Mouse (Mus musculus): ENCODE results near the gene Tmod3.

DNA sequence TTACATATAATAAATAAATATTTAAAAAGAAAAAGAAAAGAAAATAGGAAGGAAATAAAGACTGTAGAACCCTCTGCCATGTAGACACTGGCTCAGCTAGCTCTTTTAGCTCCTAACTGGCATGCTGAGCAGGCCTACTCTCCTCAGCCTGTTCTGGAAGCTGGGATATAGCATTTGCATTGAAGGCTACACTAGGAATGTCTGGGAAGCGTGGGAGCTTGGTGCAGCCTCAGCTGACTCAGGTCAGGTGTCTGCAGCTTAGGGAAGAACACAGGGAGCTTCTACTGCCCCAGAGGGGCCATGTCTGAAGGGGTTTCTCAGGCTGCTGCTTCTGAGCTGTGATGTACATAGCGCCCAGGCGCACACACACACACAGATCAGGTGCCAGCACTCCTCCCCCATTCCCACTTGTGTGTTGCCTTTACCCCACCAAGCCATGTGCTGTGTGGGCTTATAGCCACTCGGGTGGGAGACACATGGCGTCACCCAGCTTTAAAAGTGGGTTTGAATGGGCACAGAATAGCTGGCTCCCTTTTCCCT, 78.9 kb downstream of the Tmod3 start:
- no peak for TF ChIP-seq CTCF (IDR thresholded peaks at IDR 0.05; ENCODE audit: insufficient read depth, low read depth, low read length)
- TF ChIP-seq POLR2A (IDR thresholded peaks at IDR 0.05; ENCODE audit: insufficient read depth, low read depth, low read length) = no peak
